Mouse (Mus musculus): ENCODE data around the gene Rnasel.

The Rnasel gene

GRCm38 (mm10) chr1:153749211-153749801, at the start of gene Rnasel:
Rnasel (plus strand) TSS chr1:153749426.
- DNase-seq, result peak; percentile 68 to 76

- no peak for DNase-seq
Observed at GRCm38 (mm10) chr1:153700448-153701063, 48.7 kb upstream of the Rnasel start.

- no peak for DNase-seq
Observed at GRCm38 (mm10) chr1:153701461-153701860, 47.8 kb upstream of the Rnasel start.

DNA sequence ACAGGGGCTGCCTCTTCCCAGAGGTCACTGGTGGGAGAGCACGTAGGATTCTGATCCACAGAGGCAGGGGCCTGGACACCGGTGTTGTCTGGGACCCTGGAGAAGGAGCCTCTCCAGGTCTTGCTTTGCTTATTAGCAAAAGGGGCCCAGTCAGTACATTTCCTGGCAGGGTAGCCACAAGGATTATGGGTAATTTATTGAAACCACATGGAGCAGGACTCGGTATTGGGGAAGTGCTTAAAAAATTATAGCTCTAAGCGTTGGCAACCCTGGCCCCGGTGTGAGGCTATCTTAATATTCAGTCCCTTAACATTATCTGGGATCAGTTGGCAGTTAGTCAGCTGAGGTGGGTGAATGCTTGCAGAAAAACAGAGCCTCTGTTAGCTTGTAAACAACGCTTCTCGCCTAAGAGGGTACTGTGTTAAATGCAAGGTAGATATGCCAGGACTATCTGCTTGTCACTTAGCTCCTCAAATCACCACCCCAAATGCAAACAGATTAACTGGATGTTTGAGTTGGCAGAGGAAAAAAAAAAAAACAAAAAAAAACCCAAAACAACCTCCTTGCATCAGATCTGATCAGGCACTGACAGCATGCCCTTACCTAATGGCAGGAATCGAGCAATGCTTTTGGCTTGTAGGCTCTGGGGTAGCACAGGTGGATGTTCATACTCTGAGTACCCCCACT, 46.9 kb upstream of the Rnasel start:
- no peak for DNase-seq

DNA sequence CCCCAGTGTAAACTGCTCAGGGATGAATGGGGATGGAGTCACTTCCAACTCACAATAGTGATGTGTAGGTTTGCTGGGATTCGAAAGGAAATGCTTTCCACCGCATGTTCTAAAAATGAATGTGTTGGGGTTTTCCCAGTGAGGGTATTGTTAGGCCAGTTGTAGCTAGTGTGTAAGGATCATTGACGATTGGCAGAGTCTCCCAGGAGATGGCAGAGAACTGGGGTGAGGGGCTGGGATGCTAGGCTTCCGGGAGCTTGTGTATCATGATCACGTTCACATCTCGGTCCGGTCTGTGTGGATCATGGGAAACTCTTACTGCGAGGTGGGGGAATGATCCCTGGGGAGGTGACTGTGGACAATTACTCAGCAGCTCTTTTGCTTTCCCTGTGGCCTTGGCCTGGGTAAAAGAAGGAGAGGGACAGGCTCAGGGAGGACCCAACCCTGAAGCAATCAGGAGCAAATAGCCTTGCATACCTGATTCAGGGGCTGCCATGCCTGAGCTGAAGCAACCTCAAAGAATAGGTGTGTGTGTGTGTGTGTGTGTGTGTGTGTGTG, 46.3 kb upstream of the Rnasel start:
- DNase-seq, result no peak

GRCm38 (mm10) chr1:153703445-153703991, 45.7 kb upstream of the Rnasel start:
- no peak for DNase-seq

DNA sequence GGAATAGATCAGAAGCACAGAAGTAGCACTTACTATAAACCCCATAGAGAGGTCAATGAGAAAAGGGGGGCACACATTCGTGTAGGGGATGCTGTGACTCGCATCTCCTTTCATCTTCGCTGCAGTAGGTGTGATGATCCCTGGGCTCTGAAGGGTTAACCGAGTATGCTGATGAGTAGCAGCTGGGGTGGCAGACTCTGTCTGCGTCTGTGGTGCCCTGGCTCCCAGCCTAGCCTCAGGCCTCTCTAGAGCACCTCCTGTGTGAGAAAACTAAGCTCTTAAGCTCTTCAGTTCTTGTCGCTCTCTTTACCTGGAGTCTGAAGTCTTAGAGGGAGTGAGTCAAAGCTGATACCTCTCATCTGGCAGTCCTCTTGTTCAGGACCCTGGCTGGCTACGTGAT, 45.1 kb upstream of the Rnasel start:
- DNase-seq, result no peak

DNA sequence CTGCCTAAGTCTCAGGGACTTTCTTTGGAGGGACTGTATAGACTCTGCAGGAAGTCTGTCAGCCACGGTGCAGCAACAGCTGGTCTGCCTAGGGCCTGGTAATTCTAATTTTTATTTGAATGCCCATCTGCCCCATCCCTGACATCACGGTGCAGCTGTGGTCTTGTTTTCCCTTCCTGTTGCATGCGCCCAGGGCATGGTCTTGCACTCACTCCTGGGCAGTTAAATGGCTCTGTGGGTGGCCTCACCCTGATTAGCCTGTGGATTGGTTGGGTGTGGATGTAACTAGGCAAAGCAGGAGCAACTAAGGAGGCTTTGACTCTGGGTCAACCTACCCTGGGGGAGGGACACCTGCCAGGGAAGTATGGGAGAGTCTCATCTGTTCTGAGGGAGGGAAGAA, 44.2 kb upstream of the Rnasel start:
- DNase-seq, result no peak

- DNase-seq, result no peak
Observed at GRCm38 (mm10) chr1:153708626-153709025, 40.6 kb upstream of the Rnasel start.

GRCm38 (mm10) chr1:153709451-153709850, 39.8 kb upstream of the Rnasel start:
- DNase-seq, result no peak

- DNase-seq, result no peak
Observed at GRCm38 (mm10) chr1:153711544-153712262, 37.5 kb upstream of the Rnasel start.

DNA sequence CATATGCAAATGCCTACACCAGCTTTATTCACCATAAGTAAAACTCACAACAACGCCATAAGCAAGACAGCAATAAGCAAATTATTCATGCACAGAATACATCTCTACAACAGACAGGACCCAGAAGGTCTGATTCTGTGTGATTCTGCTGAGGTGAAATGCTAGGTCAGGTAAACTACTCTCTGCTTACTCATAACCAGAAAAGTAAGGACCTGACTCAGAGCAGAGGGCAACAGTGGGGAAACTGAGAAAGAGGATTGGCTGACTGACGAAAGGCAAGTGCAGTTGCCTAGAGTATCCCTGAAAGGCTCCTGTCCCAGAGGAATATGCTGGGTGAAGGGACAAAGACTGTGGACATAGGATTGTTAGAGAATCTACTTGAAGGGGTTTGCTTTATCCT, 36.6 kb upstream of the Rnasel start:
- DNase-seq, result no peak

DNA sequence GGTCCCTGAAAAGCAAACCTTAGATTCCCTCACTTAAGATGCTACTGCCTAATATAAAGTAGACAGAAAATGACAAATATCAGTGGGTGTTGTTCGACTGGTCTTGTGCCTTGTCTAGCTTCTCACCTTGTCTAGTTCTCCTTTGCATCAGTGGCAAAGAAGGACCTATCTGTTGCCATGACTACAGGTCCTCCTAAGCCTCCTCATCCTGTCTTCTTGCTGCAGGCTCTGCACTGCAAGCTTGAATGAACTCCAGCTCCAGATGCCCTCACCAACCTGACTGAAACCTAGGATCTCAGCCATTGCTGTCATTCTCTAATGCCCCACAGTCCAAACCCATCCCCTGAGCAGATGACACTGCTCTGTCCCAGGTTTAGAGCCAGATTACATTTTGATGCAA, 31.2 kb upstream of the Rnasel start:
- no peak for DNase-seq

DNA sequence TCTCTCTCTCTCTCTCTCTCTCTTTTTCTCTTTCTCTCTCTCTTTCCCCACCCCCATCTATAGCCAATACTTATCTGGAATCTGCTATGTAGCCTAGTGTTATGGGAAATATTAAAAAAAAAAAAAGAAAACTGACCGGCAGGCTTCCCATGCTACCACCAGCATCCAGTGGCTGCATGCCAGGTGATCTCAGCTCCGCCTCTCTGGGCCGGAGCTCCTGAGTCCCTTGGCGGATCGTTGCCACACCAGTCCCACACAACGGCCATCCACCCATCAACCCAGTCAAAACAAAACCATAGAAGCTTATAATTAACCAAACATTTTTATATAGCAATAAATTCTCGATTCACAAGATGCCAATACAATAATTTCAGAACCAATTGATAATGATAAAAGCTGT, 28.3 kb upstream of the Rnasel start:
- peak in 1 of 2 experiments; percentile 14 for DNase-seq

DNA sequence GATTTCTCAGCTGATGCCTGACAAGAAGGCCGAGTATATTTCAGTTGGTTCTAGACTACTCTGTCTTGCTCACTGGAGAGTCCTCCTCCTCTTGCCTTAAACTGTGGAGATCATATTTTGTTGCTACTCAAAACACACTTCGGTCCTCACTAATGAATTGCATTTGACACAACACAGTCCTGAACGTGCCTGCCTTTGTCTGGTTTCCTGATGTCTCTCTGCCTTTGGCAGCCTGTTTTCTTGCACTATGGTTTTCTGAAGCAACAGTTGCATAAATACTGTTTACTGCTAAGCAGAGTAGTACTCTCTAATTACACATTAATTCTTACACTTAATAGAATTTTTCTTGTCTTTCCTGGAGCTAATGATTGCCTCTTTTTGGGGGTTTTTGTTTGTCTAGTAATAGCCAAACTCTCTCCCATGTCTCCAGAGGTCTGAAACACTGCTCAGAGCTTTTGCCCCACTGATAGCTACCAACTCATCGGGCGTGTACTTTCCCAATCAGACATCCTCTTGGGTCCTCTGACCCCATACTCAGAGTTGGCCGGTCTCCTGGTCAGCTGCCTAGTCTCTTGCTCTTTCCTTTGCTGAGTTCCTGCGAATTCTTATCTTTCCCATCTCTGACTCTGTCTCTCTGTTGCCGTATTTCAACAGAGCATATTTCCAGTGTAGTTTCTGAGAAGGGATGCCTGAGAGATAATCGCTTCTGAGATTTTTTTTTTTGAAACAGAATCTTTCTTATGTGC, 27.5 kb upstream of the Rnasel start:
- DNase-seq, result no peak

DNA sequence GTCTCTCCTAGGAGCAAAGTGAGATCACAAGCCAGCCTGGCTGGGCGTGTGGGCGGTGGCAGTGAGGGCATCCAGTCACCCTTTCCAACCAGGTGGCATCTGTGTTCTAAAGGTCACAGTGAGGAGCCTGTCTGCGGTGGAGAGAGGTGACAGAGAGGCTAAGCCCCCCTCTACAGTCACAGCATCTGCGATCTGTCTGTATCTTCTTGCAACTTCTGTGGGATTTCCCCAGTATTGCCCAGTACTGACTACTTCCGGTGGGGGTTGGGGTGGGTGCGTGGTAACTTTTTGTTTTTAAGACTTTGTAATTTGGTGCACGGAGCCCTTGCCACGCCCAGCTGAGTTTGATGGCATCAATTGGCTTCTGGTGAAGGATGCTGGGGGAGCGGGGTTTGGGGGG, 25.8 kb upstream of the Rnasel start:
- no peak for DNase-seq

- DNase-seq, result no peak
Observed at GRCm38 (mm10) chr1:153726636-153727035, 22.6 kb upstream of the Rnasel start.

DNA sequence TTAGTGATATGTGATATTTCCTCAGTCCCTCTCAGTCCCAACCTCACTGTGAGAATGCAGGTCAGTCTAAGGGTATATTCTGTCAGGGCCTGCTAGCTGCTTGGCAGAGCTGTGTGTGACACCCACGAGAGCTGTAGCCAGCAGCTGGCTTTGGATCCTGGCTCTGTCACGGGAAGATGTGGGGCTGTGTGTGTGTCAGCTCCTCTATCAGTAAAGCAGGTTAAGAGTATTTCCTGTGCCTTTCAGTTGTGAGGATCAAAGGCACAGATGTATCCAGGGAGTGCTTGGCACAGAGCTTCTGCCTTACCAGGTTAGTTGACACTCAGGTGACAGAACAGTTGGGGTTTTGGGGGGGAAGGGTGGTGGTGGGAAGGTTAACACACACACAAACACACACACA, 19.4 kb upstream of the Rnasel start:
- no peak for DNase-seq

DNA sequence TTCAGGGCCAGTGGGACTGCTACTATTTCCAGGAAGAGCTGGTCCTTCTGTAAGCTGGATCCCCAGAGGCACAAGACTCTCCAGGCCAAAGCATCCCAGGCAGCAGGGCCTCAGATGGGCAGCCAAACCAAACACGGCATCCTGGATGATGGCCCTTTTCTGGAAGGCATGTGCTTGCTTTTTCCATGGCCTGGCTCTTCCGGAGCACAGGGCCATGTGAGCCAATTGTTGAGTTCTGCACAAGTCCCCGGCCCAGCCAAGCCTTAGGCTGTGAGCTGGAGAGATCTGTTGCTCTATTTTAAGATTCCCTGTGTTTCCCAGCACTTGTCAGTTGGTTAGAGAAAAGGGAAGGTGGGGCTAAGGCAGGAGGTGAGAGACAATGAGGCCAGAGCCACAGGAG, 18.6 kb upstream of the Rnasel start:
- no peak for DNase-seq

- no peak for DNase-seq
Observed at GRCm38 (mm10) chr1:153733181-153733580, 16.0 kb upstream of the Rnasel start.

GRCm38 (mm10) chr1:153734866-153735265, 14.4 kb upstream of the Rnasel start:
- DNase-seq, result no peak

DNA sequence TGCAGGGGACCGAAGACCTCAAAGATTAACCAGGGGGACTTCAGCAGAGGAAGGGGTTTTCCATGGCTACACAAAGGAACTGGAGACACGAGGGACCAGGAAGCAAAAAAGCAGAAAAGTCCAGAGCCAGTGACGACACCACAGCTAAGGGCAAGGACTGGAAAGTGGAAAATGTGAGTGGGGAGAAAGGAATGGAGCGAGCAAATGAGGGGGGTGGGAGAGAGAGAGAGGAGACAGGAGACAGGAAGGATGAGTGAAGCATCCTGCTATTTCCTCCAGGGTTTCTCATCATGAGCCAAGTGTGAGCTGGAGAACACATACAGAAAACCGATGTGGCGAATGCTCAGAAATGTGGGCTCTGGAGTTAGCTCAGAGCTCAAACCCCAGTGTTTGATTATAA, 13.1 kb upstream of the Rnasel start:
- DNase-seq, result no peak

Data from lung, adult 18-20 months (tissue).